In genomic region chr5:72781776-72782175, GRCm38 (mm10) we compare ENCODE assay signal across 23 mouse cellular contexts. TPM values are rescaled to one million over a fixed set of nuclear protein-coding genes. Genes with fewer than 3 reads are reported as not detected.
"Had no signal": no experiment of that assay in that cellular context is flagged by ENCODE, and none has a peak within 500 bp of the region (broad histone marks: within the 10 kb centered on the region; RNA-seq: fewer than 3 reads in every experiment).

No protein-coding gene starts in this region.

- ATAC-seq: liver, postnatal 0 days; midbrain, embryonic 15.5 days had no signal

- DNase-seq: kidney, postnatal 10 days; kidney, postnatal 36 days; left cerebral cortex, postnatal 4 days; liver, postnatal 0 days; lung, embryonic 14.5 days; lung, postnatal 10 days; lung, postnatal 36 days; right cerebral cortex, adult 18-20 months; right cerebral cortex, postnatal 14 days; right cerebral cortex, postnatal 4 days; thymus, adult 2 months; thymus, postnatal 14 days; thymus, postnatal 4 days had no signal

- H3K4me3 ChIP-seq: kidney, embryonic 15.5 days; limb, embryonic 12.5 days; limb, embryonic 15.5 days; midbrain, embryonic 12.5 days; midbrain, embryonic 15.5 days; neural tube, embryonic 12.5 days; neural tube, embryonic 15.5 days had no signal

- H3K4me1 ChIP-seq: limb, embryonic 12.5 days; limb, embryonic 15.5 days; midbrain, embryonic 12.5 days; midbrain, embryonic 15.5 days; neural tube, embryonic 12.5 days; neural tube, embryonic 15.5 days had no signal

- H3K9me3 ChIP-seq: kidney, embryonic 15.5 days; limb, embryonic 12.5 days; limb, embryonic 15.5 days; midbrain, embryonic 12.5 days; midbrain, embryonic 15.5 days; neural tube, embryonic 12.5 days; neural tube, embryonic 15.5 days had no signal

- H3K36me3 ChIP-seq: kidney, embryonic 15.5 days; limb, embryonic 12.5 days; limb, embryonic 15.5 days; midbrain, embryonic 12.5 days; midbrain, embryonic 15.5 days; neural tube, embryonic 12.5 days; neural tube, embryonic 15.5 days had no signal

- H3K27me3 ChIP-seq: kidney, embryonic 15.5 days; limb, embryonic 12.5 days; limb, embryonic 15.5 days; midbrain, embryonic 12.5 days; midbrain, embryonic 15.5 days; neural tube, embryonic 12.5 days; neural tube, embryonic 15.5 days had no signal

- H3K9ac ChIP-seq: kidney, embryonic 15.5 days; limb, embryonic 12.5 days; limb, embryonic 15.5 days; liver, embryonic 14.5 days; liver, postnatal 0 days; lung, embryonic 14.5 days; midbrain, embryonic 12.5 days; midbrain, embryonic 15.5 days; neural tube, embryonic 12.5 days; neural tube, embryonic 15.5 days had no signal

- H3K4me2 ChIP-seq: kidney, embryonic 15.5 days; limb, embryonic 12.5 days; limb, embryonic 15.5 days; liver, embryonic 11.5 days; lung, embryonic 14.5 days; midbrain, embryonic 12.5 days; midbrain, embryonic 15.5 days; neural tube, embryonic 12.5 days; neural tube, embryonic 15.5 days had no signal

- H3K27ac ChIP-seq: kidney, embryonic 15.5 days; limb, embryonic 12.5 days; limb, embryonic 15.5 days; liver, embryonic 14.5 days; midbrain, embryonic 12.5 days; midbrain, embryonic 15.5 days; neural tube, embryonic 12.5 days; neural tube, embryonic 15.5 days; stomach, postnatal 0 days had no signal

RNA-seq across cellular contexts. Expression of gene Txk, which starts 29.2 kb away (rescaled TPM):
- polyA plus RNA-seq: limb, embryonic 12.5 days; liver, embryonic 11.5 days; lung, embryonic 14.5 days had no signal
